ENCODE assay signal across 8 mouse cellular contexts in genomic region chr2:103881026-103881763, GRCm38 (mm10).
DNase-seq lines count a peak whose midpoint lies in the region; ATAC-seq and TF ChIP-seq lines count a peak whose summit lies in the region.

No protein-coding gene starts in this region.

- H3K27ac ChIP-seq in embryonic facial prominence, embryonic 11.5 days (replicated peaks; ENCODE audit: low read depth, low read length), result no peak overlapping the region
- no peak overlapping the region for H3K27ac ChIP-seq in embryonic facial prominence, embryonic 10.5 days (replicated peaks)
- no peak overlapping the region for H3K27ac ChIP-seq in forebrain, embryonic 11.5 days (ENCODE audit: low read depth, low read length)
- 0 out of 2 replicates have a peak overlapping the region, but pooled peaks have one; percentile 44 for H3K27ac ChIP-seq in midbrain, embryonic 13.5 days
- H3K27ac ChIP-seq in gastrocnemius, adult 2 months, result no peak overlapping the region

- H3K4me3 ChIP-seq in embryonic facial prominence, embryonic 11.5 days (ENCODE audit: low read depth, low read length), result no peak overlapping the region
- no peak overlapping the region for H3K4me3 ChIP-seq in embryonic facial prominence, embryonic 10.5 days
- H3K4me3 ChIP-seq in forebrain, embryonic 11.5 days (ENCODE audit: low read depth, low read length), result no peak overlapping the region
- H3K4me3 ChIP-seq in midbrain, embryonic 13.5 days (replicated peaks), result no peak overlapping the region
- no peak overlapping the region for H3K4me3 ChIP-seq in gastrocnemius, adult 2 months

- H3K36me3 ChIP-seq in embryonic facial prominence, embryonic 11.5 days (replicated peaks; ENCODE audit: control insufficient read depth, insufficient read depth, low read depth, low read length), result no peaks in the 10 kb centered on the region
- H3K36me3 ChIP-seq in embryonic facial prominence, embryonic 10.5 days (replicated peaks), result no peaks in the 10 kb centered on the region
- no peaks in the 10 kb centered on the region for H3K36me3 ChIP-seq in forebrain, embryonic 11.5 days (ENCODE audit: control insufficient read depth, insufficient read depth, low read length)
- no peaks in the 10 kb centered on the region for H3K36me3 ChIP-seq in midbrain, embryonic 13.5 days

- no peak overlapping the region for H3K9ac ChIP-seq in embryonic facial prominence, embryonic 11.5 days (replicated peaks; ENCODE audit: low read length)
- no peak overlapping the region for H3K9ac ChIP-seq in forebrain, embryonic 11.5 days (ENCODE audit: low read length)
- H3K9ac ChIP-seq in midbrain, embryonic 13.5 days (replicated peaks), result no peak overlapping the region

- intact Hi-C loops in gastrocnemius, adult 2 months (cut with DNase I), result no loop called here

- H3K4me1 ChIP-seq in embryonic facial prominence, embryonic 11.5 days (ENCODE audit: control insufficient read depth, insufficient read depth, low read length), result no peaks in the 10 kb centered on the region
- peaks cover 16% of the 10 kb centered on the region for H3K4me1 ChIP-seq in embryonic facial prominence, embryonic 10.5 days
- H3K4me1 ChIP-seq in forebrain, embryonic 11.5 days (replicated peaks; ENCODE audit: control insufficient read depth, insufficient read depth, low read length), result peaks cover 2% of the 10 kb centered on the region; the same call in 1 of the 2 replicates
- peaks cover 13% of the 10 kb centered on the region for H3K4me1 ChIP-seq in midbrain, embryonic 13.5 days (replicated peaks)

- H3K4me2 ChIP-seq in embryonic facial prominence, embryonic 11.5 days (ENCODE audit: low read depth, low read length), result no peak overlapping the region
- no peak overlapping the region for H3K4me2 ChIP-seq in forebrain, embryonic 11.5 days (ENCODE audit: low read depth, low read length, severe bottlenecking)
- peak overlapping the region; percentile 7; the same call in 1 of the 2 replicates for H3K4me2 ChIP-seq in midbrain, embryonic 13.5 days (replicated peaks)

- no peak for DNase-seq in embryonic facial prominence, embryonic 11.5 days (ENCODE audit: low spot score)
- DNase-seq in embryonic facial prominence, embryonic 10.5 days (ENCODE audit: low spot score), result no peak
- peak; percentile 56 for DNase-seq in forebrain, embryonic 11.5 days (ENCODE audit: low spot score)
- peak; percentile 57 for DNase-seq in layer of hippocampus, adult 9-11 months
- no peak for DNase-seq in gastrocnemius, adult 2 months
- DNase-seq in cerebellum, adult 11 months, result no peak
- no peak for DNase-seq in spleen, postnatal 4 days (ENCODE audit: low spot score in 2 of 2)

- H3K9me3 ChIP-seq in embryonic facial prominence, embryonic 11.5 days (replicated peaks; ENCODE audit: control insufficient read depth, low read length), result no peaks in the 10 kb centered on the region
- H3K9me3 ChIP-seq in embryonic facial prominence, embryonic 10.5 days, result no peaks in the 10 kb centered on the region
- H3K9me3 ChIP-seq in forebrain, embryonic 11.5 days (ENCODE audit: control insufficient read depth, low read length), result no peaks in the 10 kb centered on the region
- H3K9me3 ChIP-seq in midbrain, embryonic 13.5 days, result no peaks in the 10 kb centered on the region

- 0 out of 2 replicates have a peak, but pooled peaks have one; percentile 67 for ATAC-seq in embryonic facial prominence, embryonic 11.5 days (replicated peaks; ENCODE audit: insufficient number of reproducible peaks, low FRiP score, low TSS enrichment, low read depth)
- ATAC-seq in forebrain, embryonic 11.5 days (replicated peaks; ENCODE audit: low FRiP score), result peak; percentile 71
- peak; percentile 92 for ATAC-seq in midbrain, embryonic 13.5 days

- WGBS in embryonic facial prominence, embryonic 11.5 days, result 26% methylated on average over 10 of the region's 10 CpGs
- 25% methylated on average over 10 of the region's 10 CpGs for WGBS in embryonic facial prominence, embryonic 10.5 days
- WGBS in forebrain, embryonic 11.5 days, result 25% methylated on average over 10 of the region's 10 CpGs
- 23% methylated on average over 10 of the region's 10 CpGs for WGBS in midbrain, embryonic 13.5 days

- H3K27me3 ChIP-seq in embryonic facial prominence, embryonic 11.5 days (ENCODE audit: control insufficient read depth, insufficient read depth, low read length), result no peaks in the 10 kb centered on the region
- H3K27me3 ChIP-seq in embryonic facial prominence, embryonic 10.5 days (replicated peaks; ENCODE audit: low read depth, poor library complexity, severe bottlenecking), result no peaks in the 10 kb centered on the region; the same call in 1 of the 2 replicates
- H3K27me3 ChIP-seq in forebrain, embryonic 11.5 days (ENCODE audit: control insufficient read depth, insufficient read depth, low read length), result no peaks in the 10 kb centered on the region
- no peaks in the 10 kb centered on the region for H3K27me3 ChIP-seq in midbrain, embryonic 13.5 days

- TF ChIP-seq CTCF in gastrocnemius, adult 2 months (IDR thresholded peaks at IDR 0.05), result no peak

Comparison
In these comparisons a context has a peak if more than half of its experiments do, and no peak if none do; other contexts are left out.
1. DNase-seq: peak in forebrain, embryonic 11.5 days (single experiment) and layer of hippocampus, adult 9-11 months (single experiment); none in embryonic facial prominence, embryonic 11.5 days (single experiment), embryonic facial prominence, embryonic 10.5 days (single experiment), gastrocnemius, adult 2 months (single experiment), cerebellum, adult 11 months (single experiment) and spleen, postnatal 4 days (0 of 2).
2. Peak in every context shown above with its lines, with median percentiles within 50 percentile points of each other: ATAC-seq.